Mouse (Mus musculus) T-cell, adult 2 months (primary cell): ENCODE data around the gene Hexa.

Experiments
- DNase-seq: peaks from one replicate; pipeline ENCODE4 v3.0.0; 2022; ENCODE audit warnings: low spot score

Gene Hexa

DNA sequence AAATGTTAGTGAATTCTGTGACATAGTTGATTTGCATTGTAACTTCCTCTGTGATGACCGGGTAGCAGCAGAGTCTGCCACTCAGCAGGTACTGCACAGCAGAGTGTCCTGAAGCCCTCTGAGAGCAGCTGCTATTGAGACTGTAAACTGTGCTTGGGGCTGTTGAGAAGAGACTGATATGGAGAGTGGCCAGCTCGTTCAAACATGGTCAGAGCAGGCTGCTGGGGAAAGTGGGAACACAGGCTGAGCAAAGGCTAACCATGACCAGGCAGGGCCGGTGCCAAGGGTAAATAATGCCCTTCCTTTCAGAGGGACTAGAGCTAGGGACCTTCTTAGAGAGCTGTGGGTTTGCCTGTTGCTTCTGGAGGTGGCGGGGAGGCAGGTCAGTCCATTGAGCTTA is 14.4 kb downstream of the Hexa start:
- DNase-seq = no peak

DNA sequence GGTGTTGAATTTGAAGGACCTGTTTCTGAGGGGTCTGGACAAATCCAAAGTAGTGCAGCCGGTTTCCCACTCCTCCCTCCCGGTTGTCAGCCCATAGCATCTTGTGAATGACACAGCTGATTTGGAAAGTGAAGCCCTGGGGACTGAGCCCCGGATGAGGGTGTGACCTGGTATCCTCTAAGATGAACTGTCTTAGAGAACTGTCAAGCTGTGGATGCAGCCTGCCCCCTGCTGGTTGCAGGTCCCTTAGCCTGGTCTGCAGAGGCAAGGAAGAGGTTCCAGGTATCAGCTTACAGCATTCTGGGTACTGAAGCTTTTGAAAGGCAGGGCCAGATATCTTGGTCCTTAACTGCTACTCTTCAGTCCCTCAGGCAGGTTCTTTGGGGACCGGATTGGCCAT is 26.3 kb downstream of the Hexa start:
- peak; percentile 78 for DNase-seq

DNA sequence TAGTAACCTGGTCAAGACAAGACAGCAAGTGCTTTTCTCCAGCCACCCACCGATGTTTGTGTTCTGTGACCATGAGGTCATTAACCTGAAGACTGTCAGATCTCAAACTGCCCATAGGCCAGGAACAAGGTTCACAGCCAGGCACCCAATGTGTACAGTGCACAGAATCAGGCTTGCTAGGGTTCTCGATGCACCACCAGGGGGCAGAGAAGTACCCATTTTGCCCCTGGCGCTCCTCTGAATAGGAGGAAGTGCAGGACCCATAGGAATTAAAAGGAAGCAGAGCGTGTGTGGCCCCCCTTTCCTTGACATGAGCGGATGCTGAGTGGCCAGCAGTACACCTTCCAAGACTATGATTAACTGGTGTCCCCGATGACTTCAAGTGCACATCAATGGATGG is 27.8 kb downstream of the Hexa start:
- DNase-seq = peak; percentile 48

DNA sequence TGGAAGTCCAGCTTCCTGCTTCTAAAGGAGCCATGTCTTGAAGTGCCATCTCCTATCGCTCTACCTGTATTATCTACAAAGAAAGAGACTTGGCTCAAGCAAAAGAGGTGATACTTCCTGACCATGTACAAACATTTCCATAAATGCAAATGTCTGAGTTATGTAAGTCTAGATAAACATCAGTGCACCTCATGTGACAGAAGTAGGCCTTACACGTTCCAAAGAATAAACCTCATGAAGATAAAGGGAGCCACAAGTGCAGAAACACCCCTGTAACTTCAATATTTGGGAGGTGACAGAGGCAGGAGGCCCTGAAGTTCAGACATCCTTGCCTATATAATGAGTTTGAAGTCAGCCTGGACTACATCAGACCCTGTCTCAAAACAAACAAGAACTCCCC is 32.5 kb downstream of the Hexa start:
- no peak for DNase-seq

DNA sequence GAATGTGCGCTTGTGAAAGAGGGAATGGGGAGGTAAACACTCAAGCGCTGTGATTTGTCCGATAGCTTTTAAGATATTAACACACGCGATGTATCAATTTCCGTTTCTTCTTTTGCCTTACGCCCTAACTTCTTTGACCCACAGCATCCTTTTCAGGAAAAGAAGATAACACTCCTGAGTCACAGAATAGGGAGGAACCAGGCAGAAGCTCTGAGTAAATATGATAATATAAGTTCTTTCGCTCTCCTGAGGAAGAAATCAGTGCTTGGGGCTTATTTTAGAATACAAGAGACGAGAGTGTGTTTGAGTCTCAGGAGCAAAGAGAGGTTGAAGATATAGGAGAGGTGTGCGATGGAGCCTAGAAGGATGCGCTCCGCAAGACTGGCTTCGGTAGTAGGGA is 38.1 kb downstream of the Hexa start:
- DNase-seq = no peak

DNA sequence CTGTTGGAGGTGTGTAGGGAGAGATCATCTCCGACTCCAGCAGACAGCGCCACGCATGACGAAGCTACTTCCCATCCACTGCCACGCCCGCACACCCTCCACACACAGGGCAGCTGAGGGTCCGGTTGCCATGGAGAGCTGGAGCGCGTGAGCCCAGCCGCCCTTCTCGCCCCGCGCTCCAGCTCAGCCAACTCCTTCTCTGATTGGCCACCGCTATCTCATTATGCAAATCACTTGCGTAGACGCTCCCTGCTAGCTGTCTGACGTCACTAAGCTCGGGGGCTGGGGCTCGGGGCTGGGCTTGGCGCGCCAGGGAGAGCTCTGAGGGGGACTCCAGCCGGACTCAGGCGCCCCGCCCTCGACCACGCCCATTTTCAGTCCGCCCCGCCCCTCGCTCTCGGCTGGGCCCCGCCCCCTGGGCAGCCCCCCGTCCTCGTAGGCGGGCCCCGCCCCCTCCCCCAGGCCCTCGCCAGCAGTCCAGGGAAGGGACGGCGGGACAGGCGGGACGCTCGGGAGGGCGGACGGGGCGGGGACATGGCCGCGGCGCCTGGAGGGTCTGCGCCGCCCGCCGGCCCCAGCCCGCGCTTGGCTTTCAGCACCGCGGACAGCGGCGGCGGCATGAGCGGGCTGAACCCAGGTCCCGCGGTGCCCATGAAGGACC is 38.6 kb downstream of the Hexa start, which contains the start of gene Celf6:
Celf6 (plus strand) TSS at position 74 of the 661 bp plus-strand sequence.
- peak; percentile 61 for DNase-seq

DNA sequence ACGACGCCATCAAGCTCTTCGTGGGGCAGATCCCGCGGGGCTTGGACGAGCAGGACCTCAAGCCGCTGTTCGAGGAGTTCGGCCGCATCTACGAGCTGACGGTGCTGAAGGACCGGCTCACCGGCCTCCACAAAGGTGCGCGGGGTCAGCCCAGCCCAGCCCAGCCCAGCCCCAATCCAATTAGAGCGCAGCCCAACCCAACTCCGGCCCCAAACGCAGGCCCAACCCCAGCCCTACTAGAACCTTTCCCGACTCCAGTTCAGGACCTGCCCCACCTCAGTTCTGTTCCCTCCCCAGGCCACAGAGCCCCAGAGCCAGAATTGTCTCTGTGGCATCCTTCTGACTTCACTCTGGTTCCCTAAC is 39.1 kb downstream of the Hexa start:
- no peak for DNase-seq

DNA sequence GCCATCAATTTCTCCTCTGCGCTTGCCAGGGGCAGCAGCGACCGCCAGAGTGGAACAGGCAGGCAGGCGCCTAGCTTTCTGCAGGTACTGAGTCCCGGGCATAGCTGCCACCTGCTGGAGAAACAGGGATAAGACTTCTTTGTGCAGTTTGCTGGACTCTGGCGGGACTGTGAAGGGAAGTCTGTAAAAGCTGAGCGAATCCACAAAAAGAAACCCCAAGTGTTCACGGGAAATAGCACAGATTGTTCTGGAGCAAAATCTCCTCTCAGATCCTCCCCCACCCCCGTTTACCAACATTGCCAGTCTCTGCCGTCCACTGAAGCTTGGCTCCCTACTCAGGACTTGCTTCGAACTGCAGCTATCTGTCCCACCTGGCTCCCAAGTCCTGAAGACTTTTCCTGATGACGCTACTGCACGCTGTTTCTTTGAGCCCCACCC is 45.5 kb downstream of the Hexa start:
- DNase-seq = peak; percentile 53

DNA sequence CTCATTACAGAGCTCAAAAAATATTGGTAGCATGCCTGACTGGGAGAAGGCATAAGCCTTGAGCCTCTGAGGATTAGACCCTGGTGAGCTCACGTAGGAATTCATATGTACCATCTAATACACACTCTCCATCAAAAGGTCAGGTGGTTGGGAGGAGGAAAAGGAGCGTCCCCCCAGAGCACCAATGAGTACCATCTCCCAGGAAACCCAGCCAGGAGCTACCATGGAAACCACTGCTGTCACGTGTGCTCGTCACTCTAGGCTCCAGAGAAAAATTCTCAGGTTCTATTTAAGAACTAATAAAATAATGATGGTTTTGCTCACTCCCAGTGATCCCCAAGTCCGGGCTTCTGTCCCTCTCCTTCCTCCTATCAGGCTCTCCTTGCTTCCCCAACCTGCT is 48.9 kb downstream of the Hexa start:
- DNase-seq = no peak

DNA sequence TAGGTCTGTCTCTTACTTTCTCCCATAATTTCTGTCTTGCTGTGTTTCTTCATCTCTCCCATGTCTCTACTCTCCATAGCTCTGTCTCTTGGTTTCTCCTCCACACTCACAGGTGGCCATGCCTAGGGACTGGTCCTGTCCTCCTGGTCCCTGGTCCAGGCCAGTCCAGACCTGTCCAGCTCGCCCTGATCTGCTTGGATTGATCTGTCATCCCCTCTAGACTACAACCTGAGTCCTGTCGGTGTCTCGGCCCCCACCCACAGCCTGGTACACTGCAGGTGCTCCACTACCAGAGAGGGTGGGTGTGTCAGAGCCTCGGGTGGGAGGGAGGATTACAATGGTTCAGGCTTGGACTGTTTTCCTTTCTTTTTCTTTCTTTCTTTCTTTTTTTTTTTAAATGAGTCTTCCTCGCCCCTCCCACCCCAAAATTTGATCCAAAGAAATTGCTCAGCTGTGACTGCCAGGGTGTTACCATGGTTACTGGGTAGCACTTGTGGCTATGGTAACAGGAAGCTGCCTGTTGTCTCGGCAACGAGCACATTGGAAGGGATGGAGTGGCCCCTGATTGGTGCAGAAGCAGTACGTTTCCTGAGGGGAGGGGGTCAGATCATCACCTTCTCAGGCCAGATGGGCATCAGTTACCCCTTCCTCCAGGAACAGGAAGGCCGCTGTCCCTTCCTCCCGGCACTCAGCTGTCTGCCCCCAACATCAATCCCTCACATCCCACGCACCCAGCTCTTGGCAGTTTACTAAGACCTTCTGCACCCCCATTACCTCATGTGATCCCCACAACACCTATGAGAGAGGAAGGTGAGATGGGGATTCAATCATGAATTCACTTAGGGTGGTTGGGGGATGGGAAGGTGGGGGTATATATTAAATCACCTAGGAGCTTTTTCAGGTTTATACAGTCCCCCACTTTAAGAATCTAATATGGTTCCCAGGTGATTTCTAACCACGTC is 49.7 kb downstream of the Hexa start:
- DNase-seq = no peak

DNA sequence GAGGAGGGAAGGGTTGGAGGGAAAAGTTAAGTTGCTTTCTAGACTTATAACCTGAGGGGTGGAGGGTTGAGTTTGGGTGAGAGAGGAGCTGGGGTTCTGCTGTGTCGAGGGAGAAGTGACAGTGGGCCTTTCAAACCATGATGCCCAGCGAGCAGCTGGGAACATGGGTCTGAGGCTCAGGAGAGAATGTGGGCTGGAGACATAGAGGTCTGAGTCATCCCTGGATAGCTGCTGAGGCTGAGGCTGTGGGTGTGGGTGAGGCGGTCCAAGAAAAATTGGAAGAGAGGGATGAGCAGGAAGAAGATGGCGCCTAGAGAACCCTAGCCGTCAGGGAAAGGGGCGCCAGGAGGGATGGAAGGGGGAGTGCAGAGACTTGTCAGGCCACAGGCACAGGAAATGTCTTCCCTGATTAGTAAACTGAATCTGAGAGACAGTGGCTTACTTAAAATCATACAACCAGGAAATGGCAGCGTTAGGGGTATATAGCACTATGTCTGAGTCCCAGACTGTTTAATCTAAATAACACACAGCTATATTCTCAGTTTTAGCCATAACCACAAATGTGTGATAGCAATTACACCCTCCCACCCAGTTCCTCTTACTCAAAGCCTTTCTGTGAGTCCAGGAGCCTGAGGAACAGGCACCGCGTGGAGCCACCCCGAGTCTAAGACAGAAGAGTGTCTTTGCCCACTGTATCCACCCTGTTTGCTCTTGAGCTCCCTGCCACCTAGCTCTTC is 50.5 kb downstream of the Hexa start:
- DNase-seq = no peak

DNA sequence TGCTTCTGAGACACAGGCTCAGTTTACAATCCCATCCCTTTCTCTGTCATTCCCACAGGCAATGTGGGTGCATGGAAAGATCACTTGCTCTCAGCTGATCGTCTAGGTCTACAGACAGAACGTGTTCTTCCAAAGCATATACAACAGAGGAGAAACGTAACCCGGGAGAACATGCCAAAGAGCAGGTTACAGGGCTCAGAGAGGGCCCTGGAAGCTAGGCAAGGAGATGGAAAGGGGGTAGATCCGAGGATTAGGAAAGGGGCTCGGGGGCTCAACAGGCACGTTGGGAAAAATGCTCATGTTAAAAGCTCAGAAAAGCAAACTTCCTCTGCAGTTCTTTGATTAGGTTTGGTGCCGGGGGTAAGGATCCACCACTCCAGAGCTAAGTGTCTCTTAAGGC is 62.3 kb downstream of the Hexa start:
- DNase-seq = no peak

DNA sequence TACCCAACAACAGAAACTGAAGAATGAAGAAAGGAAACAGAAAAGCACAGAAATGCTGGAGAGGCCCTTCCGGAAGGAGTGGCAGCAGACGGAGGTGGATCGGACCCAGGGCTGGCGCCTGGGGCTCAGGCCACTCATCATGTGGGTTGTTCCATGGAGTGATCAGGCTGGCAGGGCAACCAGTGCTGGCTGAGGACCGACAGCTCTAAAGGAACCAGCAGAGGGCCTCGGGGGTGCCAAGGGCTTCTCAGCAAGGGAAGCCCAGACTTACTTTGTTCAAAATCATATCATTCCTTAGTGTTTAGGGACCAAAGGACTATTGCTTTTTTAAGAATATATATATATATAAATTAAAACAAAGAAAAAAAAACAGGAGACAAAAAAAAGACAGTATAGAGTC is 66.6 kb downstream of the Hexa start:
- no peak for DNase-seq

DNA sequence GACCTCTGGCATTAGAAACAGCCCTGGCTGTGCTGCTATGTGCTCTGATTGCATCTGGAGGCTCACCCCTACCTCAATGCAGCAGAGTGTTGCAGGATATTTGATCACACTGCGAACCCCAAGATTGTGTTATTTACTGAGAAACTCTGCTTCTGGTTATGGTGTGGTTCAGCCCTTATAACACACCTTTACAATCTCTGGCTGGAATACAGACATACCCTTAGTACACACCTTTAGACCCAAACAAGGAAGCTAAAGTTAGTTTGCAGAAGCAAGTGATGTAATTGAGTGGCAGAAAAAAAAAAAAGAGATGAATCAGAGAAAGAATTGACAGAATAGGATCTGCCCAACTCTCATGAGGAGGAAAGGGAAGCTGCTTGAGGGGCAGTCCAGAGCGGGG is 71.6 kb downstream of the Hexa start:
- no peak for DNase-seq
